Mouse (Mus musculus) kidney, adult 2 months (tissue): ENCODE measurements at regions not wholly inside any gene's neighbourhood (a gene's known extent, or its start where the extent isn't known, plus 50 kb on each side); places are given as distances from the start of the nearest gene placed in this dataset.

ENCODE experiments used
- CTCF ChIP-seq: fragments of 200-500 bp; conservative IDR thresholded peaks from 2 replicates; pipeline ENCODE4 v1.5.1; 2011; ENCODE audit warnings: low read depth, mild to moderate bottlenecking, control low read depth, low read length, moderate library complexity, mixed read lengths; ENCODE audit not compliant: insufficient read depth, insufficient read length
- POLR2A ChIP-seq: fragments of 200-500 bp; IDR thresholded peaks from one replicate; pipeline ENCODE4 v1.6.1; 2011; ENCODE audit warnings: low read depth, low read length, control low read depth

DNA sequence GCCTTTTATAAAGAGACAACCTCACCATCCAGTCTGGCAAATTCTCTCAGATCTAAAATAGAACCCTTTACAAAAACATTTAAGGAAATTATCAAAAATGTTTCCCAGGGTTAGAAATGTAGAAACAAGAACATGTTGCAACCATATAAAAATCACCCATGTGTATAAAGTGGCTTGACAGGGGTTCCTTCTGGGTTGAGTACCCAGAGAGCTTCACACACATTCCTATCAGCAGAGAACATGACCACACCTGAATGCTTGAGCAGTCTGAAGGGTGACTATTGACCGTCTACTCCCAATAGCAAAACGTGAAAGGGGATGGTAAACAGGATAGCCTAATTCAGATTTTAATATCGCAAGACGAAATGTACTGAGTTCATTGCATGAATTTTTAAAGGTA lies 57.8 kb upstream of the Zfand5 start:
- no peak for TF ChIP-seq CTCF
- no peak for TF ChIP-seq POLR2A
